Mouse (Mus musculus) CH12.LX (cell line): Measurements from ENCODE around the gene Acvr1. TPM values are rescaled to one million over a fixed set of nuclear protein-coding genes. Genes with fewer than 3 reads are reported as not detected.

Source experiments
- DNase-seq: peaks from one replicate; pipeline ENCODE4 v3.0.0-alpha.2; 2013; ENCODE audit errors: extremely low read depth
- H3K27ac ChIP-seq: 2 replicates; pipeline ENCODE4 v1.5.1; 2012; ENCODE audit warnings: low read depth, mild to moderate bottlenecking, control low read depth, moderate library complexity; ENCODE audit not compliant: insufficient read depth
- H3K27me3 ChIP-seq: replicated peaks from 2 replicates; pipeline ENCODE3; 2012; ENCODE audit warnings: inconsistent platforms
- H3K36me3 ChIP-seq, 2 experiments: replicated peaks in 1 of 2; 2 replicates each; pipeline versions ENCODE3 to v1.6.1; 2012; ENCODE audit warnings: inconsistent platforms in 1 of 2, low read length in 1 of 2, mild to moderate bottlenecking in 1 of 2, mixed read lengths in 1 of 2, moderate library complexity in 1 of 2; ENCODE audit not compliant: control insufficient read depth in 1 of 2, insufficient read depth in 1 of 2
- H3K4me1 ChIP-seq, 2 experiments: 2 replicates each; pipeline ENCODE4 v1.6.1; 2012; ENCODE audit warnings: inconsistent platforms in 1 of 2, moderate library complexity in 1 of 2; ENCODE audit not compliant: insufficient read depth in 2 of 2, control insufficient read depth in 1 of 2
- H3K4me2 ChIP-seq: 2 replicates; pipeline ENCODE4 v1.6.1; 2012; ENCODE audit warnings: low read depth, mild to moderate bottlenecking, control low read depth; ENCODE audit not compliant: poor library complexity, insufficient read depth, severe bottlenecking
- H3K4me3 ChIP-seq, 3 experiments: fragments of 150-350 bp in 1 of 3; sonication (generic) in 1 of 3; replicated peaks in 1 of 3; 2 replicates each; pipeline versions ENCODE3 to v1.5.1; 2011 to 2012; ENCODE audit warnings: low read depth in 2 of 3, low read length in 2 of 3, mild to moderate bottlenecking in 2 of 3, moderate library complexity in 2 of 3, control low read depth in 1 of 3, improper control_type of control experiment in 1 of 3, inconsistent platforms in 1 of 3, mixed read lengths in 1 of 3; ENCODE audit not compliant: poor library complexity in 1 of 3
- H3K79me2 ChIP-seq: replicated peaks from 2 replicates; pipeline ENCODE4 v1.6.1; 2012; ENCODE audit warnings: mild to moderate bottlenecking, moderate library complexity; ENCODE audit not compliant: control insufficient read depth, poor library complexity, insufficient read depth, severe bottlenecking; ENCODE audit errors: extremely low read depth
- H3K9ac ChIP-seq: 2 replicates; pipeline ENCODE4 v1.6.1; 2012; ENCODE audit warnings: low read depth, mild to moderate bottlenecking, control low read depth, moderate library complexity; ENCODE audit not compliant: insufficient read depth
- H3K9me3 ChIP-seq: replicated peaks from 2 replicates; pipeline ENCODE3; 2012; ENCODE audit warnings: low read length, inconsistent platforms, mixed read lengths
- CHD2 ChIP-seq: IDR thresholded peaks from 2 replicates; pipeline ENCODE4 v1.6.1; 2011; ENCODE audit warnings: low read length, improper control_type of control experiment
- CTCF ChIP-seq, 2 experiments: IDR thresholded peaks in 1 of 2; conservative IDR thresholded peaks in 1 of 2; 2 replicates each; pipeline ENCODE4 v1.5.1; 2011 to 2012; ENCODE audit warnings: low read depth in 2 of 2, low read length in 2 of 2, improper control_type of control experiment in 1 of 2, inconsistent platforms in 1 of 2, mild to moderate bottlenecking in 1 of 2, moderate library complexity in 1 of 2
- E2F4 ChIP-seq: IDR thresholded peaks from 2 replicates; pipeline ENCODE4 v1.6.1; 2011; ENCODE audit warnings: low read depth, low read length, improper control_type of control experiment; ENCODE audit not compliant: insufficient replicate concordance
- EP300 ChIP-seq: IDR thresholded peaks from 2 replicates; pipeline ENCODE4 v1.6.1; 2011; ENCODE audit warnings: low read length, improper control_type of control experiment
- HCFC1 ChIP-seq: IDR thresholded peaks from 2 replicates; pipeline ENCODE4 v1.6.1; 2012; ENCODE audit warnings: low read depth, mild to moderate bottlenecking, inconsistent platforms, low read length, improper control_type of control experiment
- JUND ChIP-seq: conservative IDR thresholded peaks from 2 replicates; pipeline ENCODE4 v1.6.1; 2011; ENCODE audit warnings: low read depth, low read length, improper control_type of control experiment
- MAFK ChIP-seq: IDR thresholded peaks from 2 replicates; pipeline ENCODE4 v1.6.1; 2011; ENCODE audit warnings: low read length, improper control_type of control experiment; ENCODE audit not compliant: insufficient replicate concordance
- MAX ChIP-seq: IDR thresholded peaks from 2 replicates; pipeline ENCODE4 v1.6.1; 2011; ENCODE audit warnings: low read length, improper control_type of control experiment
- MAZ ChIP-seq: IDR thresholded peaks from 2 replicates; pipeline ENCODE4 v1.6.1; 2012; ENCODE audit warnings: low read depth, mild to moderate bottlenecking, inconsistent platforms, low read length, improper control_type of control experiment, moderate library complexity
- MXI1 ChIP-seq: IDR thresholded peaks from 2 replicates; pipeline ENCODE4 v1.6.1; 2011; ENCODE audit warnings: mild to moderate bottlenecking, low read depth, low read length, improper control_type of control experiment
- MYC ChIP-seq: IDR thresholded peaks from 2 replicates; pipeline ENCODE4 v1.6.1; 2011; ENCODE audit warnings: low read depth, mild to moderate bottlenecking, improper control_type of control experiment, low read length
- POLR2AphosphoS2 ChIP-seq: IDR thresholded peaks from 2 replicates; pipeline ENCODE4 v1.6.1; 2011; ENCODE audit warnings: low read depth, low read length, improper control_type of control experiment
- SMC3 ChIP-seq: IDR thresholded peaks from 2 replicates; pipeline ENCODE4 v1.6.1; 2011; ENCODE audit warnings: low read depth, low read length, improper control_type of control experiment
- TCF12 ChIP-seq: IDR thresholded peaks from 2 replicates; pipeline ENCODE4 v1.6.1; 2014; ENCODE audit warnings: low read depth, mild to moderate bottlenecking, inconsistent platforms, low read length, improper control_type of control experiment
- UBTF ChIP-seq: IDR thresholded peaks from 2 replicates; pipeline ENCODE4 v1.6.1; 2012; ENCODE audit warnings: low read depth, mild to moderate bottlenecking, inconsistent platforms, low read length, improper control_type of control experiment, moderate library complexity
- USF1 ChIP-seq: IDR thresholded peaks from 2 replicates; pipeline ENCODE4 v1.6.1; 2014; ENCODE audit warnings: low read depth, mild to moderate bottlenecking, inconsistent platforms, low read length, improper control_type of control experiment
- ZKSCAN1 ChIP-seq: IDR thresholded peaks from 2 replicates; pipeline ENCODE4 v1.6.1; 2012; ENCODE audit warnings: low read depth, inconsistent platforms, low read length, improper control_type of control experiment, borderline replicate concordance
- ZNF384 ChIP-seq: IDR thresholded peaks from 2 replicates; pipeline ENCODE4 v1.6.1; 2012; ENCODE audit warnings: low read depth, low read length, improper control_type of control experiment, inconsistent platforms
- dilution Hi-C: fragments of 300-500 bp; cut with MboI; formaldehyde crosslinking; loops from 2 replicates; pipeline ENCODE4 v1.14.3; 2020; ENCODE audit warnings: low sequenced_read_pairs; ENCODE audit not compliant: extremely low pct_unique_long_range_greater_than_20kb, extremely low pct_ligation_motif_present
- in situ Hi-C: fragments of 300-500 bp; cut with MboI; formaldehyde crosslinking; loops from 3 replicates; pipeline ENCODE4 v1.14.3; 2019; ENCODE audit warnings: low sequenced_read_pairs, low pct_ligation_motif_present, low pct_unique_long_range_greater_than_20kb, mixed read lengths
- polyA plus RNA-seq: library from polyadenylated mRNA; unstranded; fragments of >175 nt; gene quantifications from 2 replicates; pipeline ENCODE4 v1.2.1, GENCODE M21; 2012; ENCODE audit warnings: low read depth; ENCODE audit not compliant: insufficient read length
- total RNA-seq, 2 experiments: library from RNA; depleted of rRNA; stranded (reverse); fragments of 300-350 nt in 1 of 2; fragments of >200 nt in 1 of 2; gene quantifications; 2 replicates each; pipeline ENCODE4 v1.2.3; 2012 to 2014

Gene Acvr1
- total and polyA plus RNA-seq, 3 experiments = not detected

DNA sequence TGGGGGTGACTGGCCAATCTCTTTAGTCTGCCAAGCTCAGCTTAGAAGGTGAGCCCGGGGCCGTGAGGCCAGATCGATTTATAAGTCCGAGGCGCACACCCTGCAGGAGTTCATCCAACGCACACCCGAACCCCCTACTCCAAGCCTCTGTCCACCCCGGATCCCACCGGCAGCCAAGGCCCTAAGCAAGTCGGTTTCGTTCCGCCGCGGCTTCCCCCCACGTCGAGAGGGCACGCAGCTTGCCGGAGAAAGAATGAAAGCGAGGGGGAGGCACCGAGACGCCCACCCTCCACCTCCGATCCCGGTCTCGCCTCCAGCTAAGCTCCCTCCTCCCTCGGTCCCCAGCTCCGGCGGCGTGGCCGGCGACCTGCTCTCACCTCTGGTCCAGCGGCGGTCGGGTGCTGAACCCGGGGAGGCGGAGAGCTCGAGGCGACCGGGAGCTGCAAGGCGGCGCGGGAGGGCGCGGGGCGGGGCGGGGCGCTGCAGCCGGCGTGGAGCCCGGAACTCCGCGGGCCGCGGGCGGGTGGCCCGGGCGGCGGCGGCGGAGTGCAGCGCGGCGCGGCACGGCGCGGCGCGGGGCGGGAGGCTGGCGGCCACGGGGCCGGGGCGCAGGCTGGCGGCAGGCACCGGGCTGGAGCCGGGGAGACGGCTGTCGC lies 419 bp downstream of the Acvr1 start:
- Histone ChIP-seq H3K4me2 (no peak overlapping the region), H3K36me3 (no peaks in the 10 kb centered on the region), H3K4me3 (no peak overlapping the region), H3K27ac (no peak overlapping the region), H3K79me2 (no peaks in the 10 kb centered on the region), H3K9me3 (peaks cover 38% of the 10 kb centered on the region), H3K27me3 (no peaks in the 10 kb centered on the region), H3K9ac (no peak overlapping the region), H3K4me1 (no peaks in the 10 kb centered on the region)
- no peak for DNase-seq
- in situ Hi-C loops (no loop called here), dilution Hi-C loops (no loop called here)
- no peak for TF ChIP-seq MYC
- TF ChIP-seq MXI1 = no peak
- no peak for TF ChIP-seq ZKSCAN1
- no peak for TF ChIP-seq EP300
- TF ChIP-seq USF1 = no peak
- TF ChIP-seq UBTF = no peak
- no peak for TF ChIP-seq MAX
- TF ChIP-seq JUND = no peak

DNA sequence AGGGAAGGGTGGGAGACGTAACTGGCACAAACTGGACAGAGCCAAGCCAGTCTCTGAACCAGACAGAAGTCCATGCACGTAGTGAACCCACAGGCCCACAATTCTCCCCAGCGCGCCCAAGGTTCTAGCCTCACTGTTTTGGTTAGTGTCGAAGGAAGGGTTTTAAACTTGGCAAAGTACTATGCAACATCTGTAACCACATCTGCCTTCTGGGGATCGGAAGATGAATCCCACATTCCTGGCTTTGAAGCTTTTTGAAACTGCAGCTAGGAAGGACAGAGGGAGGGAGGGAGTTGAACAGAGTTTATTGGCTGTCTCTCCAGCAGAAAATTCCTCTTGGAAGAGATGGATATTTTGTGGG lies 928 bp downstream of the Acvr1 start:
- H3K4me2 ChIP-seq = no peak overlapping the region
- in situ Hi-C loops (no loop called here), dilution Hi-C loops (no loop called here)
- no peak for TF ChIP-seq TCF12
- TF ChIP-seq HCFC1 = no peak
- TF ChIP-seq POLR2AphosphoS2 = no peak
- TF ChIP-seq CHD2 = no peak
- no peak for TF ChIP-seq ZNF384
- TF ChIP-seq SMC3 = no peak
- TF ChIP-seq CTCF (conservative IDR thresholded peaks at IDR 0.05 in 1 of 2, IDR thresholded peaks at IDR 0.05 in 1 of 2; ENCODE audit: low read depth in 2 of 2, low read length in 2 of 2) = no peak
- no peak for TF ChIP-seq EP300
- no peak for TF ChIP-seq ZKSCAN1
- TF ChIP-seq E2F4 = no peak
- TF ChIP-seq MAZ = no peak
- TF ChIP-seq MAFK = no peak
- TF ChIP-seq, all 38 proteins: peak for 0
- no peaks in the 10 kb centered on the region for H3K27me3 ChIP-seq
- no peaks in the 10 kb centered on the region for H3K4me1 ChIP-seq
- H3K36me3 ChIP-seq = no peaks in the 10 kb centered on the region
- no peaks in the 10 kb centered on the region for H3K79me2 ChIP-seq
- no peak overlapping the region for H3K27ac ChIP-seq
- peaks cover 37% of the 10 kb centered on the region for H3K9me3 ChIP-seq
- H3K9ac ChIP-seq = no peak overlapping the region
- no peak for DNase-seq
- H3K4me3 ChIP-seq = no peak overlapping the region
